Mouse (Mus musculus): ENCODE results near the gene Ezh1. TPM values are rescaled to one million over a fixed set of nuclear protein-coding genes. Genes with fewer than 3 reads are reported as not detected.
A peak's percentile ranks its signal among the peaks of the same experiment; 100 is the strongest.

Ezh1 gene
- total RNA-seq, 1 experiment from 2014 or later, result 42.6 TPM

DNA sequence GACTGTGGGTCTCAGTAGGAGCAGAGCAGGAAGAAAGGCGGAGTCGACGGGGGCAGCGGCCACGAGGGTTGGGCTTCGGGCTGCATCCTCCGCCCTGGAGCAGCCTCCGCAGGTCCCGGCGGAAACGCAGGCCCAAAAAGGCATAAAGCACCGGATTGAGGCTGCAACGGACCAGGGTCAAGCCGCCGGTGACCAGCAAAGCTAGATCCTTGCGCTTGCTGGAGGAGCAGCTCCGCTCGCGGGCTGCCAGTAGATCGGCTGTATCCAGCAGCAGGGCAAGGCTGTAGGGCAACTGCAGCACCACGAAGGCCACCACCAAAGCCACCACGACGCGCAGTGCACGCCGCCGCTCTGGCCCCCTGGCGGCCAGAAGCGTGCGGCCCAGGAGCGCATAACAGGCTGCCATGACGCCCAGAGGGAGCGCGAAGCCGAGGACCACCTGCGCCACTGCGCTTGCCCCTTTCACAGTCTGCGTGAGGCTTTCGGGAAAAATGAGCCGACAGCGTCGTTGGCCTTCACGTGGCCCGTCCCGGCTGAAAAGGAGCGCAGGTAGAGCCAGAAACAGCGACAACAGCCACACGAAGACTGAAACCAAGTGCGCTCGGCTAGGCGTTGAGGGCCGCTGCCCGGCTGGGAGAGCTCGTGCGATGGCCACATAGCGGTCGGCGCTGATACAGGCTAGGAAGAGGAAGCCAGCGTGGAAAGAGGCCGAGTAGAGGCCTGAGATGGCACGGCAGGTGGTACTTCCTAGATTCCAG lies 52.5 kb downstream of the Ezh1 start:
- ATAC-seq (replicated peaks; ENCODE audit: insufficient number of reproducible peaks, low FRiP score, low TSS enrichment, poor library complexity, severe bottlenecking), result peak; percentile 23; the same call in 1 of the 2 replicates

GRCm38 (mm10) chr11:101173112-101173511 lies 53.2 kb downstream of the Ezh1 start:
- ATAC-seq (replicated peaks; ENCODE audit: insufficient number of reproducible peaks, low FRiP score, low TSS enrichment, poor library complexity, severe bottlenecking), result no peak

DNA sequence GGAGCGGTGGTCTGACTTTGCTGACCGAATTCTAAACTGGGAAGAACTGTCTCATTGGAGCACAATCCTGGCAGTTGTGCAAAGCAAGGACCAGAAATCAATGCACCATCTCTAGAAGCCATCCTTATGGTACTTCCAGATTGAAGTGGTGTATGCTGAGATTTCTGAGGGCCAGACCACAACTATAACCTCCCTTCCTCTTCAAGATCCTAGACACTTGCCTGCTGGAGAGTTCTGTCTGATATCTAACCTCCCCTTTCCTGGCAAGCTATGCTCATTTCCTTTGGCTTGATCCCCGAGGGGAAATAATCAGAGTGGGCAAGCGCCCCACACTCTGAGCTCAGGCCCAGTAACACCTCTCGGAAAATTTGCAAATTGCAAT lies 53.8 kb downstream of the Ezh1 start:
- ATAC-seq (replicated peaks; ENCODE audit: insufficient number of reproducible peaks, low FRiP score, low TSS enrichment, poor library complexity, severe bottlenecking), result no peak

GRCm38 (mm10) chr11:101171721-101172433 lies 54.4 kb downstream of the Ezh1 start:
- ATAC-seq (replicated peaks; ENCODE audit: insufficient number of reproducible peaks, low FRiP score, low TSS enrichment, poor library complexity, severe bottlenecking), result 0 out of 2 replicates have a peak, but pooled peaks have one; percentile 8

DNA sequence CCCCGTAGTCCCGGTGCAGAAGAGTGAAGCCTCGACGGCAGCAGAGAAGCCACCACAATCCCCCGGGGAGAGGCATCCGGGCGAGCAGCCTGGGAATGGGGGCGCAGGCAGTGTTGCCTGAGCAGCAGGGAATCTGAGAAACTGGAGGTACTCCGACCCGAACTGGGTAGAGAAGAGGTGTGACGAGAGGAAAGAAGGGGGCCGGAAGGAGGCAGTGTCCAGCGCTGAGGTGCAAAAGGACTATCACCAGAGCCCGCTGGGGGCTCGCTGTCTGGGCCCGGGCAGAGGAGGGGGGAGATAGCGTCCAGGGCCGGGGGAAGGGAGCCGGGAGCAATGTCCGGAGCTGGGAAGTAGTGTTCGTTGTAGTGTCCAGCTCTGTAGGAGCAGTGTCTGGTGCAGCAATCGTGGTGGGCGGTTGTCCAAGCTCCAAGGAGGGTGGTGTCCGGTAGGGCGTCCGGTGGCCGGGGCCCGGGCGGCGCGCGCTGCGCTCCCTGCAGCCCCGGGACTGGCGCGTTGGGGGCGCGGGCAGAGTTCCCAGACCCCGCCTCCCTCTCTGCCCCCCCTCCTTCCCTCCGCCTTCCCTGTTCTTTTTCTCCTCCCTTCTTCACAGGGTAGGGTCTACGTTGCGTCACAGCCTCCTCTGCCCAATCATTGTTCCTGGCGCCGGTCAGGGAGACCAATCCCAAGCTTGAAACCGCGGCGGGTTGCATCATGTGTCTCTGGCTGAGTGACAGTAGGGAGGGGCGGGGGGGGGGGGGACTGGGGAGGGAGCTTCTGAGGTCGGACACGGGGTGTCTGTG lies 55.3 kb downstream of the Ezh1 start, which contains the start of gene Plekhh3:
Gene Plekhh3 (minus strand): TSS at position 541 of the 800 bp plus-strand sequence.
- ATAC-seq (replicated peaks; ENCODE audit: insufficient number of reproducible peaks, low FRiP score, low TSS enrichment, poor library complexity, severe bottlenecking), result peak; percentile 79

- ATAC-seq (replicated peaks; ENCODE audit: insufficient number of reproducible peaks, low FRiP score, low TSS enrichment, poor library complexity, severe bottlenecking), result no peak
These were observed 55.9 kb downstream of the Ezh1 start, which contains the start of gene Cntnap1 for GRCm38 (mm10) chr11:101170354-101170810. Cntnap1 (plus strand) TSS chr11:101170523.

GRCm38 (mm10) chr11:101169301-101170107 lies 56.8 kb downstream of the Ezh1 start:
- ATAC-seq (replicated peaks; ENCODE audit: insufficient number of reproducible peaks, low FRiP score, low TSS enrichment, poor library complexity, severe bottlenecking), result no peak

GRCm38 (mm10) chr11:101168301-101168980 lies 57.8 kb downstream of the Ezh1 start:
- ATAC-seq (replicated peaks; ENCODE audit: insufficient number of reproducible peaks, low FRiP score, low TSS enrichment, poor library complexity, severe bottlenecking), result no peak

- no peak for ATAC-seq (replicated peaks; ENCODE audit: insufficient number of reproducible peaks, low FRiP score, low TSS enrichment, poor library complexity, severe bottlenecking)
These were observed 58.3 kb downstream of the Ezh1 start for GRCm38 (mm10) chr11:101167963-101168300.

DNA sequence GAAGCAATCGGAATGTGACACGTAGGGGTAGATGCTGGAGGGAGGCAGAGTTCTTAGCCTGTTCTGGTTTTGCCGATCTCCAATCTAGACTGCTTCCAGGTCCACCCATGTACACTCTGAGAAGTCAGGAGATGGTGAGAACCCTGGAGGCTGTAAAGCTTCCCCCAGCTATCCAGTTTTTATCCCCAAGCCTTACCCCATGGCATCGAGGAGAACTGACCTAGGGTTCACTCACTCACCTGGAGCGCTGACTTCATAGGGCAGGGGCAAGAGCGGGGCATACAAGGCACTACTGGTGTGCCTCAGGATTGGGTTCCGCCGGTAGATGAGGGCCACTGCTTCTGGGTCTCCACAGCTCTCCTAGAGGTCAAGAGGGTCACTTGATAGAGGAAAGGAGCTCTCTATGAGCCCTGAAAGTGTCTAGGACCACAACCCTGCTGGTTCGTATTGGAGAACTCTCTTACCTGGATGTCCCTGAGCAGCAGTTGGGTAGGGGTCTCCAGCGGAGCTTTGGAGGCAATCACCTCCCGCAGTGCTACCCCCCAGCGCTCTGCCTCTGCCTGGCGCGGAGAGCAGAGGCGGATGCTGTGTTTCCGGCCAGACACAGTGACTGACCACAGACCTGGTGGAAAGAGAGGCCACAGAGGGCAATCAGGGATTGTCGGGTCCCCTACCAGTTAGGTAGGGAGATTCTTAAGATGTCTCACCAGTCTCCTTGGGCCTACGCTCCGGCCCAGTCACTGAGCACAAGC lies 58.9 kb downstream of the Ezh1 start:
- ATAC-seq (replicated peaks; ENCODE audit: insufficient number of reproducible peaks, low FRiP score, low TSS enrichment, poor library complexity, severe bottlenecking), result no peak

DNA sequence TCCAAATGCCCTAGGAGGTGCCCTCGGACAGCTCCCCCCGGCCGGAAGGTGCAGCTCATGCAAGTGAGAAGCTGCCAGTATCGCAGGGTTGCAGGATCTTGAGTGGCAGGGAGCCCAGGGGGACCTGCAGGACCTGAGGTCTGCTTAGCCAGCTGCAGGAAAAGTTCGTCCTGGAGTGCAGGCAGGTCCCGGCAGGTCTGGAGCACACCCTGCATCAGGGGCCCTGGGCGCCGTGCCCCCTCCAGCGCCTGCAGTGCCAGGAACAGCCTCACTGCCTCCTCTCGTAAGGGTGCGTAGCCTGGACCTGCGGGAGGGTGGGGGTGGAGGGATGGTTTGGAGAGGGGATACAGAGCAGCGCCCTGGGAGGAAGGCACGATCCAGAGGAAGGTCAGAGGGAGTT lies 59.9 kb downstream of the Ezh1 start:
- ATAC-seq (replicated peaks; ENCODE audit: insufficient number of reproducible peaks, low FRiP score, low TSS enrichment, poor library complexity, severe bottlenecking), result no peak

GRCm38 (mm10) chr11:101164677-101165580 lies 61.3 kb downstream of the Ezh1 start:
- no peak for ATAC-seq (replicated peaks; ENCODE audit: insufficient number of reproducible peaks, low FRiP score, low TSS enrichment, poor library complexity, severe bottlenecking)

GRCm38 (mm10) chr11:101164351-101164665 lies 62.0 kb downstream of the Ezh1 start:
- ATAC-seq (replicated peaks; ENCODE audit: insufficient number of reproducible peaks, low FRiP score, low TSS enrichment, poor library complexity, severe bottlenecking), result no peak

- no peak for ATAC-seq (replicated peaks; ENCODE audit: insufficient number of reproducible peaks, low FRiP score, low TSS enrichment, poor library complexity, severe bottlenecking)
These were observed 62.5 kb downstream of the Ezh1 start for GRCm38 (mm10) chr11:101163476-101164350.

- no peak for ATAC-seq (replicated peaks; ENCODE audit: insufficient number of reproducible peaks, low FRiP score, low TSS enrichment, poor library complexity, severe bottlenecking)
These were observed 63.5 kb downstream of the Ezh1 start for GRCm38 (mm10) chr11:101162772-101163171.

- ATAC-seq (replicated peaks; ENCODE audit: insufficient number of reproducible peaks, low FRiP score, low TSS enrichment, poor library complexity, severe bottlenecking), result no peak
These were observed 64.0 kb downstream of the Ezh1 start for GRCm38 (mm10) chr11:101162301-101162700.

All from monocyte, adult 5-6 weeks (primary cell).